Mouse (Mus musculus) liver, embryonic 15.5 days (tissue): Measurements from ENCODE around the gene Gm17545. TPM values are rescaled to one million over a fixed set of nuclear protein-coding genes. Genes with fewer than 3 reads are reported as not detected.

Experiments
- ATAC-seq: fragments of 200-750 bp; cut with Nextera tagmentation; 2 replicates; pipeline ENCODE4 v1.8.0; 2017; ENCODE audit warnings: moderate number of reproducible peaks, mild to moderate bottlenecking, moderate library complexity; ENCODE audit not compliant: insufficient read depth
- H3K27ac ChIP-seq: fragments of 300-500 bp; sonication (generic); replicated peaks from 2 replicates; pipeline ENCODE4 v1.5.1; 2015; ENCODE audit warnings: mild to moderate bottlenecking, inconsistent platforms
- H3K27me3 ChIP-seq: fragments of 300-500 bp; sonication (generic); 2 replicates; pipeline ENCODE4 v1.6.1; 2015; ENCODE audit warnings: mild to moderate bottlenecking, inconsistent platforms
- H3K36me3 ChIP-seq: fragments of 300-500 bp; sonication (generic); replicated peaks from 2 replicates; pipeline ENCODE4 v1.6.1; 2015; ENCODE audit warnings: moderate library complexity, mild to moderate bottlenecking, inconsistent platforms
- H3K4me1 ChIP-seq: fragments of 300-500 bp; sonication (generic); replicated peaks from 2 replicates; pipeline ENCODE4 v1.6.1; 2015; ENCODE audit warnings: inconsistent platforms
- H3K4me2 ChIP-seq: fragments of 300-500 bp; sonication (generic); 2 replicates; pipeline ENCODE4 v1.6.1; 2015; ENCODE audit warnings: moderate library complexity, mild to moderate bottlenecking, inconsistent platforms
- H3K4me3 ChIP-seq: fragments of 300-500 bp; sonication (generic); replicated peaks from 2 replicates; pipeline ENCODE4 v1.5.1; 2015; ENCODE audit warnings: mild to moderate bottlenecking, inconsistent platforms
- H3K9ac ChIP-seq: fragments of 300-500 bp; sonication (generic); 2 replicates; pipeline ENCODE4 v1.6.1; 2015; ENCODE audit warnings: moderate library complexity, mild to moderate bottlenecking, inconsistent platforms
- H3K9me3 ChIP-seq: fragments of 300-500 bp; sonication (generic); replicated peaks from 2 replicates; pipeline ENCODE4 v1.6.1; 2016; ENCODE audit warnings: inconsistent platforms
- WGBS: fragments of 180-500 bp; shearing (Covaris S2); methylation state at CpG from one replicate; pipeline ENCODE4 v1.1.7; 2015; ENCODE audit warnings: mixed read lengths; ENCODE audit not compliant: insufficient replicate concordance; 5-methylcytosine and 5-hydroxymethylcytosine counted together
- polyA plus RNA-seq: library from polyadenylated mRNA; unstranded; fragments of >200 nt; fragmentation: Nextera tagmentation; extraction: Ambion mirVana; gene quantifications from 2 replicates; pipeline ENCODE4 v1.2.1, GENCODE M21; 2015

Gm17545 gene
- polyA plus RNA-seq, 1 experiment from 2014 or later, result not detected

DNA sequence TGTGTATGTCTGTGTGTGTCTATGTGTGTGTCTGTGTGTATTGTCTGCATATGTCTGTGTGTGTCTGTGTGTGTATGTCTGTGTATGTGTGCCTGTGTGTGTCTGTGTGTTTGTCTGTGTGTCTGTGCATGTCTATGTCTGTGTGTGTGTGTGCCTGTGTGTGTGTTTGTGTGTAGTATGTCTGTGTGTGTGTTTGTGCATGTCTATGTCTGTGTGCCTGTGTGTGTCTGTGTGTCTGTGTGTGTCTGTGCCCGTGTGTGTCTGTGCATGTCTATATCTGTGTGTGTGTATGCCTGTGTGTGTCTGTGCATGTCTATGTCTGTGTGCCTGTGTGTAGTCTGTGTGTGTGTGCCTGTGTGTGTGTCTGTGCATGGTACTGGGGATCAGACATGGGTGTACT, 9.0 kb upstream of the Gm17545 start:
- WGBS, result 63% methylated on average over 1 of the region's 1 CpGs
- H3K27me3 ChIP-seq, result no peaks in the 10 kb centered on the region
- H3K4me2 ChIP-seq, result no peak overlapping the region
- peaks cover 35% of the 10 kb centered on the region for H3K36me3 ChIP-seq
- no peaks in the 10 kb centered on the region for H3K9me3 ChIP-seq
- H3K27ac ChIP-seq, result no peak overlapping the region
- no peak for ATAC-seq
- no peak overlapping the region for H3K9ac ChIP-seq
- H3K4me1 ChIP-seq, result peaks cover 9% of the 10 kb centered on the region; the same call in 1 of the 2 replicates
- no peak overlapping the region for H3K4me3 ChIP-seq

DNA sequence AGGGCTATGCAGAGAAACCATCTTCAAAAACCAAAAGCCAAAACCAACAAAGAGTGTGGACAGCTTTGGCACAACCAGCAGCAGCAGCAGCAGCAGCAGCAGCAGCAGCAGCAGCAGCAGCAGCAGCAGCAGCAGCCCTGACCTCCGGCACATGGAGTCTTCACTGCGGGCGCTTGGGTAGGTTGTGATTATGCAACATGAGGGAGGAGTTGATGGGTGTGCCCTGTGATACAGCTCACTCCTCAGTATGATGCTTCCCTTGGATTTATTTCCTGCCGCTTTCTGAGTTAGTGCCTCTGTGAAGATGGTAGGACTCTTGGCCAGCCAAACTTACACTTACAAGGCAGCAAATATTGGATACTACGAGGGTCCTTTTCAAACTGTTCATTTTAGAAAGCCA, 6.9 kb upstream of the Gm17545 start:
- WGBS, result 41% methylated on average over 5 of the region's 5 CpGs
- peaks cover 55% of the 10 kb centered on the region for H3K36me3 ChIP-seq
- no peaks in the 10 kb centered on the region for H3K9me3 ChIP-seq
- no peak overlapping the region for H3K4me3 ChIP-seq
- H3K27ac ChIP-seq, result no peak overlapping the region
- H3K27me3 ChIP-seq, result no peaks in the 10 kb centered on the region
- 0 out of 2 replicates have a peak, but pooled peaks have one; percentile 30 for ATAC-seq
- peaks cover 9% of the 10 kb centered on the region; the same call in 1 of the 2 replicates for H3K4me1 ChIP-seq
- H3K9ac ChIP-seq, result no peak overlapping the region
- H3K4me2 ChIP-seq, result no peak overlapping the region

DNA sequence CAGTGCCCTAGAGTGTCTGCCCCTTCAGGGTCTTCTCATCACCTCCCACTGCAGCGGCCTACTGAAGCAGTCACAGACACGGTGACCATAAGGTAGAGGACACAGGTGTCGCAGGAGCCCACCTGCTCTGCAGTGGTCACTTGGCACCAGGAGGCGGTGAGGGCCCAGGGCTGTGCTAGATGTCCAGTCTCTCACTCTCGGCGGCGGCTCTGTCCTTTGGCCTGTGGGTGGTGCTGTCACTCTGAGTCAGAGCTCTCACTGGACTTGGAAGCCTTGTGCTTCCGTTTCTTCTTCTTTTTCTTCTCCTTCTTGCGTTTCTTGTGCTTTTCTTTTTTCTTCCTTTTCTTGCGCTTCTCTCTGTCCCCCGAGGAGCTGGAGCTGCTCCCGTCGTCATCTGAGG, 5.7 kb upstream of the Gm17545 start:
- no peak for ATAC-seq
- Histone ChIP-seq H3K4me2 (no peak overlapping the region), H3K27me3 (no peaks in the 10 kb centered on the region), H3K4me3 (no peak overlapping the region), H3K4me1 (peaks cover 20% of the 10 kb centered on the region), H3K9ac (no peak overlapping the region), H3K9me3 (no peaks in the 10 kb centered on the region), H3K36me3 (peaks cover 67% of the 10 kb centered on the region), H3K27ac (no peak overlapping the region)
- WGBS, result 81% methylated on average over 13 of the region's 13 CpGs

DNA sequence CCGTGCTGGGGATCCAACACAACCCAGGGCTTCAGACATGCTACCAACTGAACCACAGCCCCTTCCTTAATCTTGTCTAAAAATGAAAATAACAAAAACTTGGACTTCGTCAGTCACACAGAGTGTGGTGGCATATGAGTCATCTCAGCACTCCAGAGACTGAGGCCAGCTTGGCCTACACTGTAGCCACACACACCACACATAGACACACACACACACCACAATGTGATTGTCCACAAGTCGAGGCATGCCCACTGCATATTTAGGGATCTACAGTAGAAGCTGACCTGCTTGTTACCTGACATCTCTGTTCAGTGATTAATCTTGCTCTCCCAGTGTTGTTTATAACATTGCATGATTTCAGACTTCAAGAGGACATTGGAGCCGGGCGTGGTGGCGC, 4.9 kb upstream of the Gm17545 start:
- Histone ChIP-seq H3K4me3 (no peak overlapping the region), H3K36me3 (peaks cover 74% of the 10 kb centered on the region), H3K27ac (no peak overlapping the region), H3K9ac (no peak overlapping the region), H3K9me3 (no peaks in the 10 kb centered on the region), H3K4me2 (no peak overlapping the region), H3K4me1 (peaks cover 27% of the 10 kb centered on the region), H3K27me3 (no peaks in the 10 kb centered on the region)
- 73% methylated on average over 6 of the region's 6 CpGs for WGBS
- no peak for ATAC-seq

DNA sequence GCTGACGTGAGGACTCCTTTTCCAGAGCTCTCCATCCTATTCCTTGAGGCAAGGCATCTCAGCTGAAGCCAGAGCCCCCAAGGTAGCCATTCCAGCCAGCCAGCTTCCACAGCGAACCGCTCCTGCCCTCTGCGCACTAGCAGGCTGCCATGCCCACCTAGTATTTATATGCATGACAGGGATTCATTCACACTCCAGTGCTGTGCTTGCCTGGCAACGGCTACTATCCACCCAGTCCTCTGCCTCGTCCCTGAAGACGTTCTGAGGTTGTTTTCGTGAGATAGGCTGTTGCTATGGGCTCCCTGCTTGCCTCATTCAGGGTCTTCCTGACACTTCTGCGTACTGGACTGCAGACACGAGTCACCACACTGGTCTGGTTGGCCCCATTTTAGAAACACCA, 1.4 kb upstream of the Gm17545 start:
- H3K4me1 ChIP-seq, result peaks cover 22% of the 10 kb centered on the region
- peak overlapping the region; percentile 66 for H3K27ac ChIP-seq
- no peaks in the 10 kb centered on the region for H3K27me3 ChIP-seq
- ATAC-seq, result no peak
- H3K4me2 ChIP-seq, result no peak overlapping the region
- no peaks in the 10 kb centered on the region for H3K9me3 ChIP-seq
- H3K9ac ChIP-seq, result no peak overlapping the region
- 65% methylated on average over 10 of the region's 10 CpGs for WGBS
- peaks cover 97% of the 10 kb centered on the region for H3K36me3 ChIP-seq
- H3K4me3 ChIP-seq, result no peak overlapping the region

DNA sequence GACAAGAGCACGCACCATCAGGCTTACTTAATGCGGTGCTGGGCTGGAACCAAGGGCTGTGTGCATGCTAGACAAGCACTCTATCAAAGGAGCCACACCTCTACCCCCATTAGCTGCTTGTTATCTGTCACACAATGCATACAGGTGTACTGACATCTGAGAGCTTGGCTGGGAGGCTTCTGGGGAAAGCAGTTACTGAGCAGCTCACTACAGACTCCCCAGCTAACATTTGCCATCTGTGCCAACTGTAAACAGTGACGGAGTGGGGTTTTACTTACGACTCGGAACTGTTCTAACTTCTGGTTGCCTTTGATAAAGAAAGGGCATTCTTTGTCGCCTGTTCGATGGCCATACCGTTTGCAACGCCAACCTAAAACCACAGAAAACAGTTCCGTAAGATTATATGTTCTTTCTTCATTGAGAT, 577 bp upstream of the Gm17545 start:
- Histone ChIP-seq H3K27me3 (no peaks in the 10 kb centered on the region), H3K36me3 (peaks cover 94% of the 10 kb centered on the region), H3K9ac (0 out of 2 replicates have a peak overlapping the region, but pooled peaks have one; percentile 15), H3K27ac (peak overlapping the region; percentile 66), H3K9me3 (no peaks in the 10 kb centered on the region), H3K4me1 (peaks cover 22% of the 10 kb centered on the region), H3K4me2 (peak overlapping the region; percentile 11; the same call in 1 of the 2 replicates), H3K4me3 (no peak overlapping the region)
- ATAC-seq, result peak; percentile 91
- WGBS, result 24% methylated on average over 10 of the region's 10 CpGs

DNA sequence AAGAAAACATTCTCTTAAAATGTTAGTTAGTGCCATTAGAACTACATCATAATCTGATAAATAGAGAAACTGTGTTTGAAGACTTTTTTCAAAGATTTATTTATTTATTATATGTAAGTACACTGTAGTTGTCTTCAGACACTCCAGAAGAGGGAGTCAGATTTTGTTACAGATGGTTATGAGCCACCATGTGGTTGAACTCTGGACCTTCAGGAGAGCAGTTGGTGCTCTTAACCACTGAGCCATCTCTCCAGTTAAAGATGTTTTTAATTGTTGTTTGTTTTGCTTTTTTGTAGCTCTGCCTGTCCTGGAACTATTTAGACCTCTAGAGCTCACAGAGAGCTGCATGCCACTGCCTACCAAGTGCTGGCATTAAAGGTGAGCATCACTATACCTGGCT, 951 bp downstream of the Gm17545 start:
- no peak overlapping the region for H3K9ac ChIP-seq
- H3K9me3 ChIP-seq, result no peaks in the 10 kb centered on the region
- H3K27ac ChIP-seq, result no peak overlapping the region
- H3K4me1 ChIP-seq, result peaks cover 22% of the 10 kb centered on the region
- H3K36me3 ChIP-seq, result peaks cover 83% of the 10 kb centered on the region
- no peak overlapping the region for H3K4me3 ChIP-seq
- H3K4me2 ChIP-seq, result no peak overlapping the region
- no peak for ATAC-seq
- no peaks in the 10 kb centered on the region for H3K27me3 ChIP-seq

DNA sequence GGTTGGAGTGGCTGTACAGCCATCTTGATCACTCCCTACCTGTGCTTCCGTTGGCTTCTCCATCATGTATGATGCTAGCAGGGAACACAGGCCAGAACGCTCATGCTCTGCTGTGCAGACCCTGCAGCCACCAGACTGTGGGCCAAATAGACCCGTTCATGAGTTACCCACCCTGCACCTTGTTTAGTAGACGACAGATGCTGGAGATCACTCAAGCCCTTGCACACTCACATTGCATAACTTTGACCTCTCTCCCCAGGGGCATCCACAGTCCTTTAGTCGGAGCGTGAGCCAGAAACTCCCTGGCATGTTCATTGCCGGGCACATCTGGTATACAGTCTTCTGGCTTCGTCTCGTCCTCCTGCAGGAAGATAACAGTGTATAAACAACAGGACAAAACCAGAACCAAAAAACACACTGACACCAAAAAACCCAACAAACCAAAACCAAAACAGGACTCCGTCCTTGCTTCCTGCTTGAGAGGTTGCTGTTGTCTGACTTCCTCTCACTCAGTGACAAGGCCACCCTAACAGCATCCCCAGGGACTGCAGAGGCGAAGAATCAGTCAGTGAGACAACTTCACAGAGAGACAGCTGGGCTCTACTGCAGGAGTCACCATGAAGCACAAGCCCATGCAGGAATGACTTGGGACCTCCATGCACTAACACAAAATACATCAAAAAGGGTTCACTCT, 3.2 kb downstream of the Gm17545 start:
- no peak overlapping the region for H3K9ac ChIP-seq
- 73% methylated on average over 11 of the region's 11 CpGs for WGBS
- H3K27me3 ChIP-seq, result no peaks in the 10 kb centered on the region
- no peak overlapping the region for H3K27ac ChIP-seq
- peaks cover 72% of the 10 kb centered on the region for H3K36me3 ChIP-seq
- no peaks in the 10 kb centered on the region for H3K9me3 ChIP-seq
- peaks cover 22% of the 10 kb centered on the region for H3K4me1 ChIP-seq
- no peak overlapping the region for H3K4me3 ChIP-seq
- no peak overlapping the region for H3K4me2 ChIP-seq
- ATAC-seq, result no peak

DNA sequence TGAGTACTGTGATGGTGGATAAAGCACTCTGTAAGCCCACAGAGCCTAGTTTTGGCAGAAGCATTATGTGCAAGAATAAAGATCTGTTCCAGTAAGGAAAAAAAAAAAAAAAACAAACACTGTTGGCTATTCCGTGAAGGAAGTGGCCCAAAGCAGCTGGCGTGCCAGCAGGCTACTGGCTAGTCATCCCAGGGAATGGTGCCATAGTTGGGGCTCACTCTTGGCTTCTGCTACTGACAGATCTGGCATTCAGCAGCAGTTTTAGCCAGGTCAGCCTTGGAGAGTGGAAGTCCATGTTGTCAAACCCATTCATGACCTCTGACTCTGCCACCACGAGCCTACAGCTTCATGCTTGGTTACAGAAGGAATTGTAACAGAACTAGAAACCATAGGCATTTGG, 7.9 kb downstream of the Gm17545 start:
- H3K4me1 ChIP-seq, result peaks cover 6% of the 10 kb centered on the region
- H3K27ac ChIP-seq, result no peak overlapping the region
- no peak for ATAC-seq
- no peak overlapping the region for H3K9ac ChIP-seq
- H3K4me2 ChIP-seq, result no peak overlapping the region
- H3K27me3 ChIP-seq, result no peaks in the 10 kb centered on the region
- H3K36me3 ChIP-seq, result peaks cover 32% of the 10 kb centered on the region
- no peaks in the 10 kb centered on the region for H3K9me3 ChIP-seq
- no peak overlapping the region for H3K4me3 ChIP-seq
- WGBS, result 72% methylated on average over 3 of the region's 3 CpGs

DNA sequence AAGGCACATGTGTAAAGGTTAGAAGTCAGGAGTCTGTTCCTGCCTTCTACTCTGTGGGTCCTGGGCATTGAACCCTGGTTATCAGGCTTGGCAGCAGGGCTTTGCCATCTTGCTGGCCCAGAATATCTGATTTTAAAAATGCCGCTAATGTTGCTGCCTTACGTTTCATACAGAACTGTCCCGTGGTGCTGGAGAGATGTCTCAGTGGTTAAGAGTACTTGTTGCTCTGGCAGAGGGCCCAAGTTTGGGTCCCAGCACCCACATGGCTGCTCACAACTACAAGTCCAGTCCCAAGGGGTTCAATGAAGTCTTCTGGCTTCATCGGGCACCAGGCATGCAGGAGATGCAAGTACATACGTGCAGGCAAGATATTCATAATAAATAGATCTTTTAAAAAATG, 12.1 kb downstream of the Gm17545 start:
- Histone ChIP-seq H3K27ac (no peak overlapping the region), H3K4me3 (no peak overlapping the region), H3K36me3 (peaks cover 8% of the 10 kb centered on the region), H3K27me3 (no peaks in the 10 kb centered on the region), H3K4me2 (no peak overlapping the region), H3K9me3 (no peaks in the 10 kb centered on the region), H3K4me1 (peaks cover 24% of the 10 kb centered on the region), H3K9ac (no peak overlapping the region; the same call in 1 of the 2 replicates)
- WGBS, result 71% methylated on average over 5 of the region's 5 CpGs
- no peak for ATAC-seq

DNA sequence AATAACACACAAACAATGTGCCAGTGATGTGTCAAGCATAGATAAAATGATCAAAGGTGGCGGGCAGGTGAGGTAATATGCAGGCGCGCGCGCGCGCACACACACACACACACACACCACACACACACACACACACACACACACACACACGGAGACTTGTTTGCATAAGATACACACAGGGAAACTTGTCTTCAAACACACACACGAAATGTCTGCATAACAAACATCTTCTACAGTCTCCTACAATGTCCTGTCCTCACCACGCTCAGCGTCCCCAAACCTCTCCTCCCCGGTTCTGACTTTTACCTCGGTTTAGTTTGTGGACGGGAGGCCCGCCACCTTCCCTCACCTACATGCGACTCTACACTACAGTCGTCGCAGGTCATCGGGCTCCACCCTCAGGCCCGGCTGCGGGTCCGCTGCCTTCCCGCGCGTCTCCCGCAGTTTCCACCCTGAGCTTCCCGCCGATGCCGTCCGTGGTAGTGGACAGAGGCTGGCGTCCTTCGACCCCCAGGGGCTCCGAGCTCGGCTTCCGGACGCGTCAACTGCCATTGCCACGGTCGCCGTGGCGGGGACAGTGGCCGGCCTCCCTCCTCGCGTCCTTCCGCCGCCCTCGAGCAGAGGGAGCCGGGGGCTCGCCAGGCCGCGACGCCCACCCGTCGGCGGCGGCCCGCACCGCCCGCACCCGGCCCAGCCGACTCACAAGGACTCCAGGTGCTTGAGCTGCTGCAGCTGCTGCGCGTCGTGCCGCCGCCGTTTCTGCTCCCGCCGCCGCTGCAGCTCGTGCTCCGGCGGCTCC, 13.5 kb downstream of the Gm17545 start:
- Histone ChIP-seq H3K4me1 (peaks cover 24% of the 10 kb centered on the region), H3K9me3 (no peaks in the 10 kb centered on the region), H3K4me2 (peak overlapping the region; percentile 99), H3K27ac (peak overlapping the region; percentile 79), H3K9ac (peak overlapping the region; percentile 83), H3K36me3 (peaks cover 4% of the 10 kb centered on the region; the same call in 1 of the 2 replicates), H3K4me3 (peak overlapping the region; percentile 83), H3K27me3 (no peaks in the 10 kb centered on the region)
- peak; percentile 73 for ATAC-seq
- WGBS, result under 1% methylated on average over 73 of the region's 73 CpGs
